Mouse (Mus musculus) thymus, adult 2 months (tissue): ENCODE measurements at regions not wholly inside any gene's neighbourhood (a gene's known extent, or its start where the extent isn't known, plus 50 kb on each side); places are given as distances from the start of the nearest gene placed in this dataset.

Source experiments
- DNase-seq: peaks from one replicate; pipeline ENCODE4 v3.0.0; 2021
- H3K27ac ChIP-seq: fragments of 200-500 bp; 2 replicates; pipeline ENCODE4 v1.5.1; 2012; ENCODE audit warnings: low read length, control low read depth; ENCODE audit not compliant: control insufficient read depth, insufficient read depth
- H3K27me3 ChIP-seq: fragments of 200-500 bp; 2 replicates; pipeline ENCODE4 v1.6.1; 2012; ENCODE audit warnings: mild to moderate bottlenecking, low read length, moderate library complexity, mixed read lengths; ENCODE audit not compliant: control insufficient read depth, insufficient read depth
- H3K36me3 ChIP-seq: fragments of 200-500 bp; 2 replicates; pipeline ENCODE4 v1.6.1; 2012; ENCODE audit warnings: mild to moderate bottlenecking, low read length, moderate library complexity; ENCODE audit not compliant: control insufficient read depth, insufficient read depth
- H3K4me1 ChIP-seq: fragments of 200-500 bp; replicated peaks from 2 replicates; pipeline ENCODE4 v1.6.1; 2012; ENCODE audit warnings: low read length; ENCODE audit not compliant: control insufficient read depth, insufficient read depth
- H3K4me3 ChIP-seq: fragments of 200-500 bp; 2 replicates; pipeline ENCODE4 v1.5.1; 2012; ENCODE audit warnings: mild to moderate bottlenecking, low read length, control low read depth, moderate library complexity; ENCODE audit not compliant: control insufficient read depth, insufficient read depth
- CTCF ChIP-seq: fragments of 200-500 bp; IDR thresholded peaks from 2 replicates; pipeline ENCODE4 v1.5.1; 2012; ENCODE audit warnings: mild to moderate bottlenecking, control low read depth, low read length, moderate library complexity, borderline replicate concordance; ENCODE audit not compliant: control insufficient read depth, poor library complexity, insufficient read depth; ENCODE audit errors: extremely low read depth
- POLR2A ChIP-seq: fragments of 200-500 bp; IDR thresholded peaks from 2 replicates; pipeline ENCODE4 v1.6.1; 2012; ENCODE audit warnings: mild to moderate bottlenecking, low read length, control low read depth, moderate library complexity; ENCODE audit not compliant: control insufficient read depth, poor library complexity, insufficient read depth; ENCODE audit errors: extremely low read depth
- WGBS: fragments of 180-500 bp; shearing (Covaris S2); methylation state at CpG from one replicate; pipeline ENCODE4 v1.1.7; 2018; 5-methylcytosine and 5-hydroxymethylcytosine counted together

- Histone ChIP-seq H3K27ac (no peak overlapping the region), H3K36me3 (no peaks in the 10 kb centered on the region), H3K4me3 (no peak overlapping the region), H3K4me1 (no peaks in the 10 kb centered on the region), H3K27me3 (no peaks in the 10 kb centered on the region)
- TF ChIP-seq POLR2A: no peak
- no peak for TF ChIP-seq CTCF
- 99% methylated on average over 3 of the region's 3 CpGs for WGBS
- DNase-seq: no peak
Measured at GRCm38 (mm10) chr2:48644114-48644513, 169.8 kb upstream of the Acvr2a start.

DNA sequence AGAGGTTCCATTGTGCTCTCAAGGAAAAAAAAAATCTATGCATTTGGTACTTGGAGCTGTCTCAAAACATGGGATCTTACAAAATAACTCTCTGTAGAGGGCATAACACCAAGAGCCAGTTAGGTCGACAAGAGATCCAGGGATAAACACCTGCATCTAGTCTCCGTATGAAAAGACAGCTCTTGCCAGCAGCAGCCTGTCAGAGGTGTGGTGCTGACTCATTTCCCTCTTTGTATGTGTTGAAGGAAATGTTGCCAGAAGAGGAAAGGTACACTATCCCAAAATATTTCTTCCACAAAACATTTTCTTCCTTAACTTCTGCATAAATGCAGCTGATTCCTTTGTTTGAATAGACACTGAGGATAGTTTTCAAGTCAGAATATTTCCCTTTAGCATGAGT lies 163.6 kb upstream of the Acvr2a start:
- 46% methylated on average over 2 of the region's 2 CpGs for WGBS
- no peak overlapping the region for H3K27ac ChIP-seq
- no peaks in the 10 kb centered on the region for H3K4me1 ChIP-seq
- no peak overlapping the region for H3K4me3 ChIP-seq
- no peaks in the 10 kb centered on the region for H3K36me3 ChIP-seq
- no peak for DNase-seq
- H3K27me3 ChIP-seq: no peaks in the 10 kb centered on the region
- TF ChIP-seq POLR2A (no peak), CTCF (no peak)

DNA sequence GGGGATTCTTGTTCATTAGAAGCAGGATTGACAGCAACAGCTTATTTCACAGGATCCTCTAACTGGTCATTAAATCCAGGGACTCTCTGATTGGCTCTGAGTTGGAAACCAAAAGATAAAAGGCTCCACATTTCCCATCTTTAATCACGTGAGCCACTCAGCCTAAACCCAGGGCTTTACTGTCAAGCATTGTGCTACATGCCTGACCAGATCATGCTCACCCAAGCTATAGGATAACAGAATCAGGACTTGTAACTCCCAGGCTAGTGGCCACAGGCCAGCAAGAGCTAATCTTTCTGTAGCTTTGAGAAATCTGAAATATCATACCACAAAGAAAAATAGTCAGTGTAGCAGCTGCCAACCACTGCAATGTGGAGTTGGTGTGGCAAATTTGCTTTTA lies 152.7 kb upstream of the Acvr2a start:
- no peak overlapping the region for H3K27ac ChIP-seq
- 91% methylated on average over 1 of the region's 1 CpGs for WGBS
- DNase-seq: no peak
- no peaks in the 10 kb centered on the region for H3K36me3 ChIP-seq
- no peak overlapping the region for H3K4me3 ChIP-seq
- TF ChIP-seq CTCF: no peak
- TF ChIP-seq POLR2A: no peak
- no peaks in the 10 kb centered on the region for H3K4me1 ChIP-seq
- no peaks in the 10 kb centered on the region for H3K27me3 ChIP-seq

- no peaks in the 10 kb centered on the region for H3K27me3 ChIP-seq
- TF ChIP-seq CTCF (no peak), POLR2A (no peak)
- DNase-seq: no peak
- no peaks in the 10 kb centered on the region for H3K4me1 ChIP-seq
- no peaks in the 10 kb centered on the region for H3K36me3 ChIP-seq
- H3K27ac ChIP-seq: no peak overlapping the region
- H3K4me3 ChIP-seq: no peak overlapping the region
- 81% methylated on average over 2 of the region's 2 CpGs for WGBS
Measured at GRCm38 (mm10) chr2:48665103-48665502, 148.8 kb upstream of the Acvr2a start.

DNA sequence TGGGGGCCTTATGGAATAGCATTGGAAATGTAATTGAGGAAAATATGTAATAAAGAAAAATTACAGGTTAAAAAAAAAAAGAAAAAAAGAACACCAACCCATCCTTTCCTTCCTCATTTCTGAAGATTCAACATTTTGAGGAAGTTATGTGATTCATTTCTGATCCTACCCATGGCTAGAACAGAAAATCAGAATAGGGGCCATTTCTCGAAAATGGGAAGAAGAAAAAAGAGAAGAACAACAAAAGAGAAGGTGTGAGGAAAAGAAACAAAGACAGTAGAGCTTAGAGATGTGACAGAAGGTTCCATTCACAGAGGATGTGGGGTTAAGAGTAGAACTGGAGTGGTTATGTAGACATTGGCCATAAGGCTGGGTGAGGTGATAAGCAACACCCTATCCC lies 124.8 kb upstream of the Acvr2a start:
- Histone ChIP-seq H3K27ac (no peak overlapping the region), H3K36me3 (no peaks in the 10 kb centered on the region), H3K4me3 (no peak overlapping the region), H3K4me1 (no peaks in the 10 kb centered on the region), H3K27me3 (no peaks in the 10 kb centered on the region)
- no peak for TF ChIP-seq CTCF
- 6% methylated on average over 1 of the region's 1 CpGs for WGBS
- DNase-seq: no peak

DNA sequence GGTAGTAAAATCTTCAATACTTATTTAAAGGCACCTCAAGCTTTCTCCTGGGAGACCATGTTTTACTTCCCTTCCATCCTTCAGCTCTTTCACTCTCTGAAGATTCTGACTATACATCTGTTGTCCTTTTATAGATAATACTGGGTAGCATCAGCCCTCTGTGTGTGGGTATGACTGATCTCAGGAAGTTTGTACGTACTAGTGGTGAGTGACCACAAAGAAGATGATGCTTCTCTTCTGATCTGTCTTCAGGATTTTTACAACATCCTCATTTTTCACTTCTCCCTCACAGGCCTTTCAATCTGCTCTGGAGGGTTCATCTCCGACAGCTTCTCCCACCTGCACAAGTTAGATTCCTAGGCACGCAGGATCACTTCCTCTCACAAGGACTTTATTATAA lies 119.4 kb upstream of the Acvr2a start:
- no peak for TF ChIP-seq POLR2A
- H3K36me3 ChIP-seq: no peaks in the 10 kb centered on the region
- 21% methylated on average over 3 of the region's 3 CpGs for WGBS
- H3K27ac ChIP-seq: no peak overlapping the region
- H3K4me3 ChIP-seq: no peak overlapping the region
- no peaks in the 10 kb centered on the region for H3K27me3 ChIP-seq
- no peak for DNase-seq
- no peaks in the 10 kb centered on the region for H3K4me1 ChIP-seq

GRCm38 (mm10) chr2:48700886-48701285 lies 113.0 kb upstream of the Acvr2a start:
- Histone ChIP-seq H3K27ac (no peak overlapping the region), H3K4me3 (no peak overlapping the region), H3K4me1 (no peaks in the 10 kb centered on the region), H3K36me3 (no peaks in the 10 kb centered on the region), H3K27me3 (no peaks in the 10 kb centered on the region)
- DNase-seq: no peak
- TF ChIP-seq CTCF: no peak
- TF ChIP-seq POLR2A: no peak
- WGBS: 88% methylated on average over 2 of the region's 2 CpGs
